Mouse (Mus musculus): ENCODE results near the gene Fry.
"Not testable (repeated sequence)": the region's sequence is repeated elsewhere in the genome, so short reads cannot be mapped to it uniquely, and the experiment has no call there.

Fry gene

DNA sequence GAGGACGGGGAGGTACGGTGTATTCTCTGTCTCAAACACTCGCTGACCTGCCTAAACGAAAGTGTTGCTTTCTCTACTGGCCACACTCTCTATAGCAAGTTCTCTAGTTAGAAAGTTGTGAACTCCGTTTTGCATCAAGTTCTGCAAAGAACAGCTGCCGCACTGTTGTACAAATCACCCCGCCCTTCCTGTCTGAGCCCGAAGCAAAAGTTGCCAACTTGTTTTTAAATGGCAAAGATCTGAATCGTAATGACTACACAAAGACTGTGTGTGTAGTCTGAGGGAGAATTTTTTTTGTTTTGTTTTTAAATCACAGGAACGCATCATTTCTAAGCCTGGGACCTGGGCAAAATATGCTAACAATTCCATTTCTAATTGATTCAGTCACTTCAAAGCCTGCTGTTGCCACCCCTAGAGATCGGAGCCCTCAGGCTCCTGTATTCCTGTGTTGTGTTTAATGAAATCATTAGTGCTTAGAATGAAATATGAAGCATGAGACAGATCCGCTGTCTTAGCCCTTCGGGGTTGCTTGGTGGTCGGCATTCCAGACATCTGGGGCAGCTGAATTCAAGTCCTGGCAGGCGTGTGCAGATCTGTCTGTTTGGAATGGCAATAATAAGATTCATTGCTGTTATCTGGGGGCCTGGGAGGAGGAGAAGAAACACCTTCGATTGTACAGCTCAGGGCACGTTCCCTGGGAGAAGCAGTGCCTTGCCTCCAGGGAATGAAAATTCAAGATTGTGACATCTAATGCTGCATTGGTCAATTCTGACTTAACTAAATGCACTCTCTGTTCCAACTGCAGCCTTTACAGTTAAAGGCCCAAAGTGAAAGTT, 339.7 kb downstream of the Fry start:
- no peak for DNase-seq (ENCODE audit: low spot score)

DNA sequence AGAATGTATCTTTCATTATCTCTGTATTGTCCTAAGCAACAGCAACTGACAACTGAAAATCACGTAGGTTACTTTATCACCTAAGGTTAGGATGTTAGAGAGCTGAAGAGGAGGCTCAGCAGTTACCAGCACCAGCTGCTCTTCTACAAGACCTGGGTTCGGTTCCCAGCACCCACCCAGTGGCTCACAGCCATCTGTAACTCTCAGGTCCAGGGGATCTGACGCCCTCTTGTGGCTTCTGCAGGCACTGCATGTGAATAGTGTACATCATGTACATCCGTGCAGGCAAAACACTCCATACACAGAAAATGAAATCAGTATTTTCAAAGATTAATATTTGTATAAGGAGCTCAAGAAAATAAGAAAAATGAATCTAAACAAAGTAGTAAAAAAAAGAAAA, 341.4 kb downstream of the Fry start:
- DNase-seq (ENCODE audit: low spot score), result no peak

DNA sequence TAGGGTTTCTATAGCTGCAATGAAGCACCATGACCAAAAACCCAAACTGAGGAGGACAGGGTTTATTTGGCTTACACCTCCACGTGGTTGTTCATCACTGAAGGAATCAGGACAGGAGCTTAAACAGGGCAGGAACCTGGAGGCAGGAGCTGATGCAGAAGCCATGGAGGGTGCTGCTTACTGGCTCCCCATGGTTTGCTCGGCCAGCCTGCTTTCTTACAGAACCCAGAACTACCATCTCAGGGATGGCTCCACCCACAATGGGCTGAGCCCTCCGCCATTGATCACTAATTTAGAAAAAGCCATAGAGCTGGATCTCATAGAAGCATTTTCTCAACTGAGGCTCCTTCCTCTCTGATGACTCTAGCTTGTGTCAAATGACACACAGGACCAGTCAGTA, 346.3 kb downstream of the Fry start:
- no peak for DNase-seq (ENCODE audit: low spot score)

DNA sequence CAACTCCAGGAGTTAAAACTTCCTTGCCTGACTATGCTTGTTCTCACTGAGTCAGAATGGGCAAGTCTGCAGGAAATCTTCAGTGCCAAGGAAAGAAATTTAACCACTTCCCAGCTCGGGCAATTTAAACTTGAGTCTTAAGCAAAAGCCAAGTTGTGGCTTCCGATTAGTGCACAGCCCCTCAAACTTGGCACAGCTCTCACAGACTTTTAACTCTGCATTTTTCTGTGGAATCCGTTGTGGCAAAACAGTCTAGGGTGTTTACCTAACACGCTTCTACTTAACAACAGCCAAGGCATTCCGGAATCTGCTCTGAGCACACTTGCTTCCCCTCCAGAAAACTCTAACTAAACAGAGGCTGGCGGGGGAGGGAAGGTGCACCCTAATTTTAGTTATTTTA, 346.8 kb downstream of the Fry start:
- DNase-seq (ENCODE audit: low spot score), result no peak

DNA sequence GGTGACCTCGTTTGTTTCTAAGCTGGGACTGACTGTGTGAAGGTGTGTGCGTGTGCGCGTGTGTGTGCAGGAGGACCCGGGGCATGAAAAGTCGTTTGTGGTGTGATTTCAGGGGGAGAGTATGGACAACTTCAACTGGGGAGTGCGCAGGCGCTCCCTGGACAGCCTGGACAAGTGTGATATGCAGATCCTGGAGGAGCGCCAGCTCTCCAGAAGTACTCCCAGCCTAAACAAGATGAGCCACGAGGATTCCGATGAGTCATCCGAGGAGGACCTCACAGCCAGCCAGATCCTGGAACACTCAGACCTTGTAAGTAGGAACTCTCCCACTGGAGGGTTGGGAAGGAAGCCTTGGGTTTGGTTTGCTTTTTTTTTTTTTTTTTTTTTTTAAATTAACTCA, 347.7 kb downstream of the Fry start:
- peak; percentile 55 for DNase-seq (ENCODE audit: low spot score)

DNA sequence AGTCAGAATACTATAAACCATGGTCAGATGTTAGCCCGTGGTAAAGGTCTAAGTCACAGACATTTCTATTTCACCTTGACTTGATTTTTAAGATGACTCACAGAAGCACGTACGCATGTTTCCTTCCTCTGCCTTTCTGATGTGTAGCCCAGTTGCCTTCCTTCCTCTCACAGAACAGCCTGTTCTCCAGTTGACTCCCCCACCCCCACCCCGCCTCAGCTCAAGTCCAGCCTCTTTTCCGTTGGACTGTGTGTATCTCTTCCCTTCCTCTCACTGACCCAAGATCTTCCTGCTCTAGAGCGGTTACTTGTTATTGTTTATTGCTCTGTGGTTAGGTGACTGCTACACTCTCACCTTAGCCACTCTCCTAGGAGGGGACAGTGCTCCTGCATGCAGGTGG, 350.0 kb downstream of the Fry start:
- no peak for DNase-seq (ENCODE audit: low spot score)

DNA sequence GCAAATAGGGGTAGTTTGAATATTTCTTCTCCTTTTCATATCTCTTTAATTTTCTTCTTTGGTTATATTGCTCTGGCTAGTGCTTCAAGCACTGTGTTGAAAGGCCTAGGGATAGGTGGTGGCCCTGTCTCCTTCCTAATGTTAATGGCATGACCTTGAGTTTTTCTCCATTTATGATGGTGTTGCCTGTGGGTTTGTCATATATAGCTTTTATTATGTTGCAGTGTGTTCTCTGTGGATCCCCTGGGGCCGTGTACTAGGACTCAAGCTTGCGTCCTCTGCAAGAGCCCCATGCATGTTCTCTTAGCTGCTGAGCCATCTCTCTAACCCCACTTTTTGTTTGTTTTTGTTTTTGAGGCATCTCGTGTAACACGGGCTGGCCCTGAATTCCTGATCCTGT, 358.9 kb downstream of the Fry start:
- no peak for DNase-seq (ENCODE audit: low spot score)

DNA sequence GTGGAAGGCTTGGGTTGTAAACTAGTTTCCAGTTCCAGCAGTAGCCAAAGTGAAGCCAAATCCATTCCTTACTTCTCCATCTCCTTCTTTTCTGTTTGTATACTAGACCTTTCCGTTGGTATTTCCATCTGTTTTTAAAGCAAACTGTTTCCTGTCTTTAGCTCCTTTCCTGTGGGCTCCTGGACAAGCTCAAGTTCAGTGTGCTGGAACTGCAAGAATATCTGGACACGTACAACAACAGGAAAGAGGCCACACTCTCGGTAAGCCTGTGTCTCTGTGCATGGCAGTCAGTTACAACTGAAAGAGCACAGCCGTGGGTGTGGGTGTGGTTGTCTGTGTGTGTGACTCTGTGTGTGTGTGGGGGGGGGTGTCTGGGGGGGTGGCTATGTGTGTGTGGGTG, 360.2 kb downstream of the Fry start:
- DNase-seq (ENCODE audit: low spot score), result no peak

DNA sequence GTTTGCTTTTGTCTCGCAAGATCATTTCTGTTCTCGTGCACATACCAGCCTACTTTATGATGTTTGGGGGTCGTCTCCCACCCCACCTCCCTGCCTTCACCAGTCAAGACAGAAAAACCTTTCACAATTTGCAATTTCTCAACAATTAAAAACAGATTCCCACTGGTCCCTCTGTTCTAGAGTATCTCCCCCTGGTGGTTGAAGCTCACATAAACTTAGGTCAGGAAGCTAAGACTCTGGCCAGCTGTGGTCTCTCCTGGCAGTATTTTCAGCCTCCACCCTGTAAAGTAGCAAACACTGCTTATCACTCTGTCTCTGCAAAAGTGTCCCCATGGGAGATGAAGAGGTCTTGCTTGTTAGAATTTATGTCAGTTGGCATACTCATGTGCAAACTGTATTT, 366.8 kb downstream of the Fry start:
- DNase-seq (ENCODE audit: low spot score), result no peak

DNA sequence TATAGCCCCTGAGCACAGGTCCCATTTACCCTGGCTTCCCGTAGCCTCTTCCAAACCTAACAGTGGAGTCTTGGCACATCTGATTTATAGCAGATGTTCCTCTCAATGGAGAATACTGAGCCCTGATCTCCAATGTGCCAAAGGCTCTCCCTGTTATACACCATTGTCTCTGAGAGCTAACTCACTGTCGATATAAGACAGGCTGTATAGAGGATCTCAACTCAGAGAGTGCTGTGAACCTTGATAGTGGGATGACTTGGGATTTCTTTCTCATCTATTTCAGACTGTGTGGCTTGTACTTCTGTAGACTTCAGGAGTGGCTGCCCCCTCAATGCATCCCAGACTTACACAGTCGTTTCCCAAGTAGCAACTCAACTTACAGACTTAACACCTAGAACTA, 371.8 kb downstream of the Fry start:
- no peak for DNase-seq (ENCODE audit: low spot score)

DNA sequence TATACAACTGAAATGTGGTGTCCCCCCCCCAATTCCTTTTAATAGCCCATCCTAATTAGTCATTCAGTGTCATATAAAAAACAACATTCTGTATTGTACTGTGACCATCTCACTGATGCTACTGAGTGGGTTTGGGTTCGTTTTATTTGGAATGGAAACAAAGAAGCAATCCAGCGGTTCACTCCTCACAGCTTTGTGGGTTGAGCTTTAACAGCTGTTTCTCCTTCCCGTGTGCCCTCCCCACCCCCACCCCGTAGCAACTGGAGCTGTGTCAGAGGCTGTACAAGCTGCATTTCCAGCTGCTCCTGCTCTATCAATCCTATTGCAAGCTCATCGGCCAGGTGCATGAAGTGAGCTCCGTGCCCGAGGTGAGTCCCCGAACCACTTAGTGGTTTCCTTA, 372.4 kb downstream of the Fry start:
- no peak for DNase-seq (ENCODE audit: low spot score)

DNA sequence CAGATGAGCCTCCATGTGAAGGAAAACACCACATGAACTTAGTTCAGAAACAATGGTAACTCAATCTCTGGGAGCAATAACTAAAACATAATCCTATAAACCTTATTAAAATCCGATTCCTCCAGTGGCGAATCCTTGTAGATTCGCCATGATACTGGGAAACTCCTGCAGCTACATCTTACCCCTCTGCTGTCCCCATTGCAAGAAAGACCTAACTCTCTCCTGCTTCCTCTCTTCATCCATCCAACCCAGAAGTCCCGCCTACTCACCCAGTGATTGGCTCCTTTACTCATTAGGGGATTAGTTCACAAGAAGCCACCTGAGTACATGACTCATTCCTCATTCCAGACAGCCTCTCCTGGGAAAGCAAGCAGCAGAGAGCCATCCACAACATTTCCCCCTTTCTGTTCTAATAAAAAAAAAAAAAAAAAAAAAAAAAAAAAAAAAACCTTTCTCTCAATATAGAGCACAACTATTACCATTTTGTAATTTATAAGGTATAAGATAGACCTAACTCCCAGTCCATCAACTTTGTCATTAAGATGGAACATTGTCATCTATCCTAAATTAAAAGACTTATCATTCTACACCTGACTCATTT, 373.2 kb downstream of the Fry start:
- DNase-seq (ENCODE audit: low spot score), result not testable (repeated sequence)

DNA sequence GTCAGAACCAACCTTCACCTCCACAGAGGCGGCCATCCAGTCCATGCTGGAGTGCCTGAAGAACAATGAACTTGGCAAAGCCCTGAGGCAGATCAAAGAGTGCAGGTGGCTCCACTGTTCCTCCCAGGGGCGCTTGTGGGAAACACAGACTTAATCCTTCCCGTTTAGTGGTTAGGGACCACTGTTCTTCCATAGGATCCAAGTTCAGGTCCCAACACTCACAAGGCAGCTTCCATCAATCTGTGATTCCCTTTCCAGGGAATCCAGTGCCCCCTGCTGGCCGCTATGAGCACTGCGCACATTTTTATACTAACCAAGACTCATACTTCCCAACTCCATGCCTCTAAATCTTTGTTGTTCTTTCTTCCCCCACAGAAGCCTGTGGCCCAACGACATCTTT, 377.3 kb downstream of the Fry start:
- DNase-seq (ENCODE audit: low spot score), result no peak

DNA sequence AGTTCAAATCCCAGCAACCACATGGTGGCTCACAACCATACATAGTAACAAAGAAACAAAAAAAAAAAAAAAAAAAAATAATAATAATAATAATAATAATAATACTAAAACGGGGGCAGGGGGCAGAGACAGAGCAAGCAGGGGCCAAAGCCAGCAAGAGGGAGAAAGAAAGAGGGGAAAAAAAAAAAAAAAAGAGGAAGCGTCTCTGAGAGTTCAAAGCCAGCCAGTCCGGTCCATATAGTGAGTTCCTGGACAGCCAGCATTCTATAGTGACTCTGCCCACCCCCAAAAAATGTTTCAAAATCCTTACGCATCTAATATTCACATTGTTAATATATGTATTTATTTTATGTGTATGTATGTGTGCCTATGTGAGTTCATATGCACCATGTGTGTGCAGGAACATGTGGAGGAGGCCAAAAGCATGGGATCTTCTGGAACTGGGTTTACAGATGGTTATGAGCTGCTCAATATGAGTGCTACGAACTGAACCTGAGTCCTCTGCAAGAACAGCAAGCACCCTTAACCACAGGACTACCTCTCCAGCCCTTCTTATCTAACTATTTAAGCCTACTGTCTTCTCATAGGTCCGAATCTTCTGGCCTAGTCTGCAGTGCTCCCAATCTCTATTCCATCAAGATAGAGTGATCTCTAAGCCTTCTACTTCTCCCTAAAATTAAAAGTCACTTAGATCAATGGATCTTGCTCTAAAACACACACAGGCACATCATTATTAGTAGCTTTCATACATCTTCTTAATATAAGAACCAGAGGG, 392.2 kb downstream of the Fry start:
- DNase-seq (ENCODE audit: low spot score), result no peak

DNA sequence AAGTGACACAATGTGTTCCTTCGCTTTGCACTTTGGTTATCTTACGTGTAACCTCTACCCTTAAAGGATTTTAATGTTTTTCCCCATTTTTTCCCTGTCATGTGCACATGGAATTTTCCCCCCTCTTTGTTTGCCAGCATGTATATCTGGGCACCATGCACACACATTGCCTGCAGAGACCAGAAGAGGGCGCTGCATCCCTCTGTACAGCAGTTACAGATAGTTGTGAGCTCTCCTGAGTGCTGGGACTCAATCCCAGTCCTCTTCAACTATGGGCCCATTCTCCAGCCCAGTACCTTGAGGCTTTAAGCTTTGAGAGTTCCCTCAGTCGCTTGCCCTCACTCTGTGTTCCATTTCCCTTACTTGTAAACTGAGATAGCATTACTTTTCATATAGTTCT, 394.8 kb downstream of the Fry start:
- no peak for DNase-seq (ENCODE audit: low spot score)

DNA sequence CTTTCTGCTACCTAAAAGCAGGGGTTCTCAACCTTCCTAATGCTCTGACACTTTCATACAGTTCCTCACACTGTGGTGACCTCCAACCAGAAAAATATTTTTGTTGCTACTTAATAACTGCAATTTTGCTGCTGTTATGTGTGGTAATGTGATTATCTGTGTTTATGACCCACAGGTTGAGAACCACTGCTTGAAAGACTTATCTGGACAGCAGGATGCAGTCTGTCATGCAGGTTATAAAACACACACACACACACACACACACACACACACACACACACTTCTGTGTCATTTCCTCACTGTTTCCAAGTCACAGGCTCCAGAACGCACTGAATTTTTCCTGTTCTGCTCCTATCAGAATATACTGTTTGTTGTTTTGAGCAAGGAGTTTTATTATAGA, 395.6 kb downstream of the Fry start:
- no peak for DNase-seq (ENCODE audit: low spot score)

DNA sequence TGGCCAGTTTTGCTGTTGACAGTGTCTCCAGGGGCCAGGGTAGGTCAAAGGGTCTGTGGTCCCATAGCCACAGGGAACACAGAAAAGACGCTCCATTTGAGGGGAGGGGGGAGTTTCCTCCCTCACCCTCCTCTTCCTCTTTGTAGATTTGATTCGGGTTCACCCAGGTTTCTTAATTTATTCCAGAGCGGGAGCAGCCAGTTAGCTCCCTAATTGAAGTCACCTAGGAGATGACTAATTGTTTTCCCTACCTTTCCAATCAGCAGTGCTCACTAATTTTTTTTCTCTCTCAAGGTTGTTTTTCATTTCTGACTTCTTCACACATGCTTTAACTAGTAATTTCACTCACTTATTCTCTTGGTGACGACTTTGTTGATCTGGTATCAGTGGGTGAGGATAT, 399.6 kb downstream of the Fry start, which contains the start of gene Zar1l:
Zar1l (minus strand) TSS at position 101 of the 400 bp plus-strand sequence.
- DNase-seq (ENCODE audit: low spot score), result no peak

DNA sequence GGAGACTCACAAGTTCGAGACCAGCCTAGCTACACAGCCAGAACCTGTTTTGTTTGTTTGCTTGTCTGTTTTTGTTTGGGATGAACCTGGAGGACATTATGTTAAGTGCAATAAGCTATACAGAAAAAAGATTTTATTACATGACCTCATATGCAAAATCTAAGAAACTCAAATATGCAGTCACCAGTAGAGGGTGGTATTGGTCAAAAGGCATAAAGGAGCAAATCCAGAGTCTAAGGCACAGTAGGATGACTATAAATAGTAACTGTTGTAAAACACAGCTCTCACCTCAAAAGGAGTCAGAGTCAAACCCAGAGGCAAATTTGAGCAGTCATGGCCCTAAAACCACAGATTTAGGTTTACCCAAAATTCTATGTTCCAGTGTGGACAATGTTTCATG, 401.1 kb downstream of the Fry start:
- DNase-seq (ENCODE audit: low spot score), result no peak

DNA sequence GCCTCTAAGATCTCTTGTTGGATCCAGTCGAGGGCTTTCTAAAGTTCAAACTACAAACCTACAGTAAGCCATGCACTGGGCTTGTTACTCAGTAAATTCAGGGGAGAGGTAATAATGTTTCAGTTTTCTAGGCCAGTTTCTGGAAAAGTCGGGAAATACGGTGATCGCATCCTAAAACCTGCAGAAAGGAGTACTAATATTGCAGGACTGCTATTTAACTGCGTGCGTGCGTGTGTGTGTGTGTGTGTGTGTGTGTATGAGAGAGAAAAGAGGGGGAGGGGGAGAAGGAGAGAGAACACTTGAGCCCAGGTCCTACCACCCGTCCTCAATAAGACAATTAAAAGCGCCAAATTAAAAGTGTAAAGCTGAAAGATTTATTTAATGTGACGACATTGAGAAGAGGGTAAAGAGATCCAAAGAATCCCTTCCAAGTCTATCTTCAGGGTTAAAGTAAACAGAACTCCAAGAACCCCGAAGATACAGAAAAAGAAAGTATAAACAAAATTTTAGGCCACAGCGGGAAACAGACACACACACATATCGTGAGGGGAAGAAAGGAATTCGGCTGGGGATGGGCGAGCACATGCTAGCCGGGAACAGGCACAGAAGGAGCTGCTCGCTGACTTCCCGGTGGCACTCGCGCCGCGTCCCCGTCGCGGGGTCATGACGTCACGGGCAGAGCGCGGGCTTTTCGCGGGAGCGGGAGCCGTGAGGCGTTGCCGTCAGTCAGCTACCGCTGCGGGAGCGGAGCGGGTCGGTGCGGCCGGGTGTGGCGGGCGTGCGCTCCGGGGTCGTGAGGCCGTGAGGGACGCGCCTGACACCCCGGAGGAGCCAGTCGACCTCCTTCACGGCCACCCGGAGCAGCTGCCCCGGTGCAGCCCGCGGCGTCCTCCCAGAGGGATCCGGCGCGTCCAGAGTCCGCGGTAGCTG, 403.8 kb downstream of the Fry start, which contains the start of gene Brca2:
Brca2 (plus strand) TSS at position 694 of the 930 bp plus-strand sequence.
- DNase-seq (ENCODE audit: low spot score), result peak; percentile 76

DNA sequence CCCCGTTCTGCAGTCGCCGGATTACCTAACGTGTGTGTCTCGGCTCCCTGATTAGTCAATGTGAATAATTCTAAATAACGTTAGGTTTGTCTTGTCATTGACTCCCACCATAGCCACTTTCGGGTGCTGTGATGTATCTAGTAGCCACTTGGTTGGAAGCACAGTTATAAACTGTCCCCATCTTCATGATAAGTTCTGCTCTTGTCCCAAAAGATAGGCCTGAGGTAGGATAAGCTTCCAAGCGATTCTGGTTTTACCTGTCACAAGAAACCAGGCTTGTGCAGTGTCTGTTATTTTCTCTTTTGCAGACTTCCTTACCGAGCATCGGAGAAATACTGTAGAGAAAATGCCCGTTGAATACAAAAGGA, 404.4 kb downstream of the Fry start:
- DNase-seq (ENCODE audit: low spot score), result no peak

DNA sequence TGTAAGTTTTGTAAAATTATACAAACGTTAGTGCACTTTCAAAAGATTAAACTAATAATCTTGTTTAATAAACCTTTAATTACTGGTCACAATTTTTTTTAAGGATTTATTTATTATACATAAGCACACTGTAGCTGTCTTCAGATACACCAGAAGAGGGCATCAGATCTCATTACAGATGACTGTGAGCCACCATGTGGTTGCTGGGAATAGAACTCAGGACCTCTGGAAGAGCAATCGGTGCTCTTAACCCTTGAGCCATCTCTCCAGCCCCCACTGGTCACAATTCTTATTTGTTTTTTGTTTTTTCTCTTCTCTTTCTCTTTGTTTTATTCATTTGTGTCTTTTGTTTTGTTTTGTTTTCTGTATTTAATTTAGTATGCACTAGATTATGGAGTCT, 406.8 kb downstream of the Fry start:
- DNase-seq (ENCODE audit: low spot score), result no peak

DNA sequence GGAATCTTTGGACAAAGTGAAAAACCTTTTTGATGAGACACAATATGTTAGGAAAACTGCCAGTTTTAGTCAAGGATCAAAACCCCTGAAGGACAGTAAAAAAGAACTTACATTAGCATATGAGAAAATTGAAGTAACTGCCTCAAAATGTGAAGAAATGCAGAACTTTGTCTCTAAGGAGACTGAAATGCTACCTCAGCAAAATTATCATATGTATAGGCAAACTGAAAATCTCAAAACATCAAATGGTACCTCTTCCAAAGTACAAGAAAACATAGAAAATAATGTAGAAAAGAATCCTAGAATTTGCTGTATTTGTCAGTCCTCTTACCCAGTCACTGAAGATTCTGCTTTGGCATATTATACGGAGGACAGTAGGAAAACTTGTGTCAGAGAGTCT, 422.9 kb downstream of the Fry start:
- no peak for DNase-seq (ENCODE audit: low spot score)
